Mouse (Mus musculus): ENCODE results near the gene Dlx4.
A peak's percentile ranks its signal among the peaks of the same experiment; 100 is the strongest.

GRCm38 (mm10) chr11:95117030-95117429 lies 29.0 kb downstream of the Dlx4 start:
- TF ChIP-seq CTCF (IDR thresholded peaks at IDR 0.05; ENCODE audit: control insufficient read depth, insufficient read depth, low read length) (peak; percentile 95), POLR2A (IDR thresholded peaks at IDR 0.05; ENCODE audit: borderline replicate concordance, control insufficient read depth, low read depth, low read length) (no peak)

All from bone marrow, adult 2 months (tissue).